Mouse (Mus musculus): ENCODE results near the gene Slc39a3. TPM values are rescaled to one million over a fixed set of nuclear protein-coding genes. Genes with fewer than 3 reads are reported as not detected.

Slc39a3 gene
- polyA plus RNA-seq, 1 experiment from 2014 or later: 13.1 TPM

DNA sequence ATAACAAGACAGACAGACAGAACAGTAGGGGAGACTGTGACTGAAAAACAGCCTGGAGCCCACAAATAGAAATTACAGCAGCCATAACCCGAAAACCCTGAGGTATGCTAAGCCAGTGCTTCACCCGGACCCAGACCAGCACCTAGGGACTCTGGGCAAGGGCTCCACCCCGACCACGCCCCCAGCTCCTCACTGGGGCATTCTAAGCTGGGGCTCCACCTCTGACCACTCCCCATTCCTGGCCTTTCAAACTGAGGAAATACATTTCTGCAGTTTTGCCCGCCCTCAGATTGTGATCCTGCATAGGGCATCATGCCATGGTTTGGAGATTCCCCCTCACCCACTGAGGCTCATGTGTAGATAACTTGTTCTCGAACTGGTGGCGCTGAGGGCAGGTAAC, 30.0 kb downstream of the Slc39a3 start:
- H3K4me3 ChIP-seq (ENCODE audit: low read depth, low read length): no peak overlapping the region
- ATAC-seq (replicated peaks; ENCODE audit: low FRiP score, low TSS enrichment, low read depth) (no peak), DNase-seq (ENCODE audit: low spot score) (no peak)
- no peak overlapping the region for H3K4me2 ChIP-seq (ENCODE audit: low read length)
- H3K9me3 ChIP-seq (ENCODE audit: control insufficient read depth, low read length): no peaks in the 10 kb centered on the region
- no peaks in the 10 kb centered on the region for H3K4me1 ChIP-seq (replicated peaks; ENCODE audit: control insufficient read depth, insufficient read depth, low read length)
- no peak overlapping the region for H3K9ac ChIP-seq (ENCODE audit: low read length)
- no peak overlapping the region for H3K27ac ChIP-seq (ENCODE audit: low read depth)
- 30% methylated on average over 7 of the region's 7 CpGs for WGBS
- no peaks in the 10 kb centered on the region for H3K27me3 ChIP-seq (replicated peaks; ENCODE audit: control insufficient read depth, insufficient read depth, low read length)
- H3K36me3 ChIP-seq (ENCODE audit: control insufficient read depth, insufficient read depth, low read length): no peaks in the 10 kb centered on the region

DNA sequence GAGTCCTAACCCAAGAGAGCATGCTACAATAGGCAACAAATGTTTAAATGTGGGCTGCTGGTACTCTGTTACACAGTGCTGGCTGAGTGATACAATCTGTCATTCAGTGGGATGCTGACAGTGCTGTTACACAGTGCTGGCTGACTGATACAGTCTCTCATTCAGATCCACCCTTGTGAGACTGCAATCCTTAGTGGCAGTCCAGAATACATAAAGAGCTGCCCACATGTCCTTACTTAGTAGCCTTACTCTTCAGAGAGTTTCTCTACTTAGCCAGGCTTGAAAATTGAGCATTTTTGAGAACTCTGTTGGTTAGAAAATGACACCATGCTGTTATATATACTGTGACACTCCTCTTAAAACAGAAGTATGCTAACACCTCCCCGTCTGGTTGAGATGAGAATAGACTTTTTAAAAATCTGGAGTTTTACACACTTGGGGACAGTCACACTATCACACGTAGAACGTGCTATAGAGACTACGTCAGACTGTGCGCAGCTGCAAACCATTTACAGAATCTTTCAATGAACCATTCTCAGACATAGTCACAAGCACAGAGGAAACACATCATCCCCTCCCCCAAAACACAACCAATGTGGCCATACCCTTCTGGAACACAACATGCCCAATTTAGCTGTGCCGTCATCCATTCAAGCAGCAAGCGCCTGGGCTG, 31.1 kb downstream of the Slc39a3 start:
- WGBS: 91% methylated on average over 7 of the region's 7 CpGs
- no peaks in the 10 kb centered on the region for H3K27me3 ChIP-seq (replicated peaks; ENCODE audit: control insufficient read depth, insufficient read depth, low read length)
- DNase-seq (ENCODE audit: low spot score): no peak
- H3K4me2 ChIP-seq (ENCODE audit: low read length): no peak overlapping the region
- no peaks in the 10 kb centered on the region for H3K9me3 ChIP-seq (ENCODE audit: control insufficient read depth, low read length)
- ATAC-seq (replicated peaks; ENCODE audit: low FRiP score, low TSS enrichment, low read depth): no peak
- no peaks in the 10 kb centered on the region for H3K36me3 ChIP-seq (ENCODE audit: control insufficient read depth, insufficient read depth, low read length)
- H3K4me1 ChIP-seq (replicated peaks; ENCODE audit: control insufficient read depth, insufficient read depth, low read length): no peaks in the 10 kb centered on the region
- no peak overlapping the region for H3K4me3 ChIP-seq (ENCODE audit: low read depth, low read length)
- no peak overlapping the region for H3K9ac ChIP-seq (ENCODE audit: low read length)
- no peak overlapping the region for H3K27ac ChIP-seq (ENCODE audit: low read depth)

DNA sequence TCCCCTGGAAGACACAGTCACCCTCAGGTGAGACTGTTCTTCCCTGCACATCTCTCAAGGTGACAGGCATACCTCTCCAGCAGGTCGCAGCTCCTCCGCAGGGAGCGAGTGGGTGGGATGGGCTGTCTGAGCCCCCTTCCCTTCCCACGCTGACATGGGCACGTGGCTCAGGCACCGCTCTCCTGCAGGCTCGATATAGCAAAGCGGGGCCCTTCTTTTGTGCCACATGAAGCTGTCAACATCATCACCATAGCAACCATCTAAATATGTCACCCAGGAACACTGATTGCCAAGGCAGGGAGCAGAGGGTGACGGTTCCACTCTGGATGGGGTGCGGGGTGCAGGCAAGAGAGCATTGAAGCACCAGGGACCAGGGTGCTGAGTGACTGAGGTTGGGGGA, 36.1 kb downstream of the Slc39a3 start:
- no peaks in the 10 kb centered on the region for H3K9me3 ChIP-seq (ENCODE audit: control insufficient read depth, low read length)
- 63% methylated on average over 10 of the region's 10 CpGs for WGBS
- H3K36me3 ChIP-seq (ENCODE audit: control insufficient read depth, insufficient read depth, low read length): no peaks in the 10 kb centered on the region
- no peak overlapping the region for H3K27ac ChIP-seq (ENCODE audit: low read depth)
- H3K4me3 ChIP-seq (ENCODE audit: low read depth, low read length): no peak overlapping the region
- ATAC-seq (replicated peaks; ENCODE audit: low FRiP score, low TSS enrichment, low read depth) (no peak), DNase-seq (ENCODE audit: low spot score) (no peak)
- H3K9ac ChIP-seq (ENCODE audit: low read length): no peak overlapping the region
- H3K4me2 ChIP-seq (ENCODE audit: low read length): no peak overlapping the region
- no peaks in the 10 kb centered on the region; the same call in 1 of the 2 replicates for H3K4me1 ChIP-seq (replicated peaks; ENCODE audit: control insufficient read depth, insufficient read depth, low read length)
- no peaks in the 10 kb centered on the region for H3K27me3 ChIP-seq (replicated peaks; ENCODE audit: control insufficient read depth, insufficient read depth, low read length)

DNA sequence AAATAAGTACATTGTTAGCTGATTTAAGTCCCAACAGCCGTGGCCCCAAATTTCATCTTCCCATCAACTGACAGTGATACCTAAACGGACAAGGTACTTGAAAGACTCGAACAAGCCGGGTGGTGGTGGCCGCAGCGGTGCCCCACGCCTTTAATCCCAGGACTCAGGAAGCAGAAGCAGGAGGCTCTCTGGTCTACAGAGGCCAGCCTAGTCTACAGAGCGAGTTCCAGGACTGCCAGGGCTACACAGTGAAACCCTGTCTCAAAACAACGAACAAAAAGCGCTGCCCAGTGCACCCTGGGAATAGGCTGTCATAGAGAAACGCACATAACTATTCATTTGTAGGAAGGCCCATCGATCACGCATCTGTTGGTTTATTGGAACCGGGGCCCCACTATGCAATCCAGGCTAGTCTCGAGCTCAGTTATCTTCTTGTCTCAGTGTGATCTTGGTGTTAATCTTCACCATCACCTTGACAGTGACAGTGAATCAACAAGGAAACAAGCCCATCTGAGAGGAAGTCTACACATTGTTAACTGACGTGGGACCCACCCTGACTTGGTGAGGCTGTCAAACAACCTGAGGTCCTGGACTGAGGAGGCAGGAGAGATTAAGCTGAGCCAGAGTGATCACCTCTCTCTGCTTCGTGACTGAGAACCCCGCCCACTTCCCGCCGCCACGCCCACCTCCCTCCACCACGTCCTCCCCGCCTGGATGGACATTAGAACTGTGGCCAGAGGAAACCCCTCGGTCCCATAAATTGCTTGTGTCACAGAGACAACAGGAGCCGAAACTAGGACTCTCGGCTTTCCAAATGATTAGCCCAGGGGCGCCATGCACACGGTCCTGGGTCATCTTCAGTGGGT, 36.8 kb downstream of the Slc39a3 start:
- WGBS: 44% methylated on average over 28 of the region's 28 CpGs
- no peak; the same call in 1 of the 2 replicates for ATAC-seq (replicated peaks; ENCODE audit: low FRiP score, low TSS enrichment, low read depth)
- Histone ChIP-seq H3K4me1 (replicated peaks; ENCODE audit: control insufficient read depth, insufficient read depth, low read length) (no peaks in the 10 kb centered on the region; the same call in 1 of the 2 replicates), H3K4me3 (ENCODE audit: low read depth, low read length) (no peak overlapping the region), H3K9me3 (ENCODE audit: control insufficient read depth, low read length) (no peaks in the 10 kb centered on the region), H3K9ac (ENCODE audit: low read length) (no peak overlapping the region), H3K27me3 (replicated peaks; ENCODE audit: control insufficient read depth, insufficient read depth, low read length) (no peaks in the 10 kb centered on the region), H3K27ac (ENCODE audit: low read depth) (no peak overlapping the region), H3K4me2 (ENCODE audit: low read length) (no peak overlapping the region), H3K36me3 (ENCODE audit: control insufficient read depth, insufficient read depth, low read length) (no peaks in the 10 kb centered on the region)
- no peak for DNase-seq (ENCODE audit: low spot score)

DNA sequence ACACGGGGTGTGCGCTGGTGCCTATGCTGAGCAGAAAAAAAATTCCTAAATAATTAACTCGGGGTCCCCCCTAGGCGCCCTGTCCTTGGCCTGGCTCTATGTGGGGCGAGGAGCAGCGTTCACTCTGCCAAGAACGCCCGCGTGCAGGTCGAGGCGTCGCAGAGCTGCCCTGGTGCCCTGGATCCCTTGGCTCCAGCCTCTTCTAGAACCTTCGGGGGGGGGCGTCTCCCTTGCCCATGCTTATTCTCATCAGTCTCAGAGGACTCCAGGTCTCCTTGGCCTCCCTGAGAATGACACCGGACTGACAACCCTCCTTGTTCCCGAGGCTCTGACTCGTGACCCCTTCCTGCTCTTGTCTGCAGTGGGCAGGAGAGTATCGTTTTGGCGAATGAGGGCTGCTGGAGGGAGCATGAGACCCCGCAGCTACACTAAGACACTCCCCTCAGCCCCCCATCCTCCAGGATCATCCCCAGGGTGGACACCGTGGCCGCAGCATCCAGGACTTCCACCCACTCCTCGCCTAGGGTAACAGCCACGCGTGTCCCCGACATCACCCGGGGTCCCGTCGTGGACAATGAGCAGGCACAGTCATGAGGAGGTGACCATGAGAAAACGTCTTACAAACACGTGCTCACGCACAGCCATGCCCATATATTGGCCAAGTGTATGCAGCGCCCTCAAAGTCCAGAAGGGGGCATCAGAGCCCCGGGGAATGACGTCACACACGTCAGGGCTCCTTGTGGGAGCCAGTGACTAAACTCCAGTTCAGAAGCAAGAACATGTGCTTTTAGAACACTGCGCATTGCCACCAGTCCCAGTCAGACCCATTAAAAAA, 37.6 kb downstream of the Slc39a3 start:
- Histone ChIP-seq H3K9me3 (ENCODE audit: control insufficient read depth, low read length) (no peaks in the 10 kb centered on the region), H3K4me2 (ENCODE audit: low read length) (0 out of 2 replicates have a peak overlapping the region, but pooled peaks have one; percentile 18), H3K27ac (ENCODE audit: low read depth) (no peak overlapping the region), H3K27me3 (replicated peaks; ENCODE audit: control insufficient read depth, insufficient read depth, low read length) (no peaks in the 10 kb centered on the region), H3K4me3 (ENCODE audit: low read depth, low read length) (no peak overlapping the region), H3K4me1 (replicated peaks; ENCODE audit: control insufficient read depth, insufficient read depth, low read length) (no peaks in the 10 kb centered on the region; the same call in 1 of the 2 replicates), H3K9ac (ENCODE audit: low read length) (no peak overlapping the region), H3K36me3 (ENCODE audit: control insufficient read depth, insufficient read depth, low read length) (no peaks in the 10 kb centered on the region)
- ATAC-seq (replicated peaks; ENCODE audit: low FRiP score, low TSS enrichment, low read depth): peak; percentile 68
- WGBS: 28% methylated on average over 37 of the region's 37 CpGs
- DNase-seq (ENCODE audit: low spot score): peak; percentile 94

DNA sequence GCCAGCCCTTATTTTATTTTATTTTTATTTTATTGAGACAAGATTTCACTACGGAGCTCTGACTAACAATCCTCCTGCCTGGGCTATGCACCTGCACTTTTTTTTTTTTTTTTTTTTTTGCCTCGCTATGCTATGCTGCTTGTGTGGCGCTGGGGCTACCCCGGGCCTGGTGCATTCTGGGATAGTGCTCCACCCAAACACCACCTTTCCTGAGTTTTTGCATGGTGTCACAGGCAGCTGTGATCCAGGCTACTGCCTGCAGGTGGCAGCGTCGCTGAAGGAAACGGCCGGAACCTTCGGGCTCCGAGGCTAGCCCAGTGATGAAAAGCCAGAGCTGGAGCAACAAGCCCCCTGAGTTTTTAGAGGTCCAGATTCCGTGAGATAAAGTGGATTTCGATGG, 38.4 kb downstream of the Slc39a3 start:
- no peaks in the 10 kb centered on the region; the same call in 1 of the 2 replicates for H3K4me1 ChIP-seq (replicated peaks; ENCODE audit: control insufficient read depth, insufficient read depth, low read length)
- H3K36me3 ChIP-seq (ENCODE audit: control insufficient read depth, insufficient read depth, low read length): no peaks in the 10 kb centered on the region
- H3K27me3 ChIP-seq (replicated peaks; ENCODE audit: control insufficient read depth, insufficient read depth, low read length): no peaks in the 10 kb centered on the region
- no peak overlapping the region for H3K27ac ChIP-seq (ENCODE audit: low read depth)
- H3K9ac ChIP-seq (ENCODE audit: low read length): no peak overlapping the region
- 13% methylated on average over 12 of the region's 12 CpGs for WGBS
- no peak overlapping the region for H3K4me3 ChIP-seq (ENCODE audit: low read depth, low read length)
- H3K9me3 ChIP-seq (ENCODE audit: control insufficient read depth, low read length): no peaks in the 10 kb centered on the region
- ATAC-seq (replicated peaks; ENCODE audit: low FRiP score, low TSS enrichment, low read depth): no peak; the same call in 1 of the 2 replicates
- peak; percentile 74 for DNase-seq (ENCODE audit: low spot score)
- no peak overlapping the region for H3K4me2 ChIP-seq (ENCODE audit: low read length)

DNA sequence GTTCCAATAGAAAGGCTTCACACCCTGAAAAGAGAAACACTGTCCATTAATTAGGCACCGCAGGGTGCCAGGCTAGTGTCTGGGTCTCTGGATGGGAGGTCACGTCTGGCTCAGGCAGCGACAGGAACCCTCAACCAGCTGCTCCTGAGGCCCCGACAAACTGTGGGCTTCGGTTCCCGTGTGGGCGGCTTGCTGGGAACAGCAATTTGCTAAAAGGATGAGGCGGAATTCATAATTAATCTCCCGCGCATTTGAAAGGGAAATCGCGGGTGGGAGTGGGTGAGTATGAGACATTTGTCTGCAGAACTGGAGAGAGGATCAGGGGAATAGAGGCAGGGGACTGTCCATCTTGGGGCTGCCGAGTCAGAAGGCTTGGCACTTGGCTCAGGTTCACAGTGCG, 39.2 kb downstream of the Slc39a3 start:
- Histone ChIP-seq H3K36me3 (ENCODE audit: control insufficient read depth, insufficient read depth, low read length) (no peaks in the 10 kb centered on the region), H3K4me1 (replicated peaks; ENCODE audit: control insufficient read depth, insufficient read depth, low read length) (no peaks in the 10 kb centered on the region; the same call in 1 of the 2 replicates), H3K27ac (ENCODE audit: low read depth) (no peak overlapping the region), H3K4me3 (ENCODE audit: low read depth, low read length) (no peak overlapping the region), H3K9me3 (ENCODE audit: control insufficient read depth, low read length) (no peaks in the 10 kb centered on the region), H3K9ac (ENCODE audit: low read length) (no peak overlapping the region), H3K4me2 (ENCODE audit: low read length) (no peak overlapping the region), H3K27me3 (replicated peaks; ENCODE audit: control insufficient read depth, insufficient read depth, low read length) (no peaks in the 10 kb centered on the region)
- no peak for ATAC-seq (replicated peaks; ENCODE audit: low FRiP score, low TSS enrichment, low read depth)
- 45% methylated on average over 14 of the region's 14 CpGs for WGBS
- DNase-seq (ENCODE audit: low spot score): no peak

DNA sequence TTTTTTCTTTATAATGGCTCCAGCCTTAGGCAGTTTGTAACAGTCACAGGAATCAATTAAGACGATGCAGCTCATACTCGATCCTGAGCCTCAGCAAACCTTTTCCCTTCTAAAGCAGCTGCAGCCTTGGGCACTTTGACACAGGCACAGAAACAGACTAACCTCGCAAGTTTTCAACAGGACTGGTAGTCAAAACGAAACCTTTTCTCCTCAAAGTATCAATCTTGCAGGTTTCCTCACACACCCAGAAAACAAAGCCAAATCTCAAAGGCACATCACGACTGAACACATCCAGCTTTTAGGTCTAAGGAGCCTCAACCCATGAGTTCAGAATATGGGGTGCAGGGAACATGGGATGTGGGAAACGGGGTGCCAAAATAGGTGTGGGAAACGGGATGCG, 39.9 kb downstream of the Slc39a3 start:
- no peak overlapping the region for H3K27ac ChIP-seq (ENCODE audit: low read depth)
- ATAC-seq (replicated peaks; ENCODE audit: low FRiP score, low TSS enrichment, low read depth) (no peak), DNase-seq (ENCODE audit: low spot score) (no peak)
- H3K4me3 ChIP-seq (ENCODE audit: low read depth, low read length): no peak overlapping the region
- no peak overlapping the region for H3K9ac ChIP-seq (ENCODE audit: low read length)
- H3K36me3 ChIP-seq (ENCODE audit: control insufficient read depth, insufficient read depth, low read length): no peaks in the 10 kb centered on the region
- H3K4me2 ChIP-seq (ENCODE audit: low read length): no peak overlapping the region
- H3K9me3 ChIP-seq (ENCODE audit: control insufficient read depth, low read length): no peaks in the 10 kb centered on the region
- 81% methylated on average over 8 of the region's 8 CpGs for WGBS
- H3K27me3 ChIP-seq (replicated peaks; ENCODE audit: control insufficient read depth, insufficient read depth, low read length): no peaks in the 10 kb centered on the region
- no peaks in the 10 kb centered on the region; the same call in 1 of the 2 replicates for H3K4me1 ChIP-seq (replicated peaks; ENCODE audit: control insufficient read depth, insufficient read depth, low read length)
